Mouse (Mus musculus) myocyte (in vitro differentiated cells): ENCODE results near the gene Vmn2r46. TPM values are rescaled to one million over a fixed set of nuclear protein-coding genes. Genes with fewer than 3 reads are reported as not detected.
"Not testable (repeated sequence)": the region's sequence is repeated elsewhere in the genome, so short reads cannot be mapped to it uniquely, and the experiment has no call there.

Experiments
- H3K27me3 ChIP-seq: one replicate; pipeline ENCODE4 v1.6.1; 2011; ENCODE audit not compliant: control insufficient read depth, insufficient read depth, insufficient read length
- H3K36me3 ChIP-seq: one replicate; pipeline ENCODE4 v1.6.1; 2011; ENCODE audit not compliant: control insufficient read depth, insufficient read depth
- H3K4me2 ChIP-seq: one replicate; pipeline ENCODE4 v1.6.1; 2011; ENCODE audit warnings: low read depth, control low read depth
- H3K4me3 ChIP-seq: one replicate; pipeline ENCODE4 v1.5.1; 2011; ENCODE audit warnings: mild to moderate bottlenecking, control low read depth, moderate library complexity
- H3K79me2 ChIP-seq: one replicate; pipeline ENCODE4 v1.6.1; 2011; ENCODE audit not compliant: control insufficient read depth, insufficient read depth
- H3ac ChIP-seq: one replicate; pipeline ENCODE4 v1.6.1; 2011; ENCODE audit not compliant: control insufficient read depth, insufficient read length
- polyA plus RNA-seq: library from polyadenylated mRNA; unstranded; fragments of >200 nt; fragmentation: generic; extraction: Trizol; gene quantifications from one replicate; pipeline ENCODE4 v1.2.1, GENCODE M21; 2012; ENCODE audit warnings: missing spikeins

Vmn2r46 gene
- not detected for polyA plus RNA-seq

DNA sequence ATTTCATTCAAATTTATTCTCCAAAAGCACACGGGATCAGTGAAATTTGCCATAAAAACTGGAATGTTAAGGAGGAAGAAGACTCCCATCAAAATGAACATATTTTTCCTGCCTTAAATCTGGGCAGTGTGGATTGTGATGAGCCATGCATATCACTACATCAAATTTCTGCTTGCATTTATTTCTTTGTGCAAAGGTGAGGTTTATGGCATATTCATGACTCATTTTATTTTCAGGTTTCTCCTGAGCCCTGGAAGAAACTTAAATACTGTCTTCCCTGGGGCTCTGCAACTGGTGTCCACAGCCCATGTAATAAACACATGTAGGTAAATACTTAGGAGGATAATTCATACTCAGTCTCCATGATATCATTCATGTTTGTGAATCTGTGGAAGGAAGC lies at the start of gene Vmn2r46:
Gene Vmn2r46, minus strand, starts transcription at position 101 of the 400 bp plus-strand sequence.
- H3K4me2 ChIP-seq, H3K4me3 ChIP-seq, H3K27me3 ChIP-seq, H3K36me3 ChIP-seq, H3ac ChIP-seq, H3K79me2 ChIP-seq: not testable (repeated sequence)

Other genes starting within 250 kb of the Vmn2r46 start
- gene Vmn2r47, start 70.8 kb upstream of the Vmn2r46 start, polyA plus RNA-seq: not detected
- gene Vmn2r48, start 183.0 kb upstream of the Vmn2r46 start, polyA plus RNA-seq: not detected
- gene Vmn2r49, start 221.7 kb upstream of the Vmn2r46 start, polyA plus RNA-seq: not detected